Mouse (Mus musculus): ENCODE results near the gene B230118H07Rik.

B230118H07Rik gene

GRCm38 (mm10) chr2:101649114-101649671, at the start of gene B230118H07Rik, which contains the start of gene Rag1:
Gene B230118H07Rik (minus strand): TSS chr2:101649532.
Gene Rag1 (minus strand): TSS chr2:101649501.
- DNase-seq (ENCODE audit: low read depth): no peak

- DNase-seq (ENCODE audit: low read depth): no peak
Observed at GRCm38 (mm10) chr2:101695584-101695983, 46.3 kb upstream of the B230118H07Rik start.

- no peak for DNase-seq (ENCODE audit: low read depth)
Observed at GRCm38 (mm10) chr2:101693577-101694215, 44.4 kb upstream of the B230118H07Rik start.

- DNase-seq (ENCODE audit: low read depth): no peak
Observed at GRCm38 (mm10) chr2:101693043-101693442, 43.7 kb upstream of the B230118H07Rik start.

GRCm38 (mm10) chr2:101690252-101690827, 41.0 kb upstream of the B230118H07Rik start:
- DNase-seq (ENCODE audit: low read depth): no peak

- no peak for DNase-seq (ENCODE audit: low read depth)
Observed at GRCm38 (mm10) chr2:101688011-101688410, 38.7 kb upstream of the B230118H07Rik start.

- DNase-seq (ENCODE audit: low read depth): no peak
Observed at GRCm38 (mm10) chr2:101684421-101684820, 35.1 kb upstream of the B230118H07Rik start.

GRCm38 (mm10) chr2:101679164-101679784, 29.9 kb upstream of the B230118H07Rik start:
- peak; percentile 73 for DNase-seq (ENCODE audit: low read depth)

- peak; percentile 75 for DNase-seq (ENCODE audit: low read depth)
Observed at GRCm38 (mm10) chr2:101678236-101679021, 29.1 kb upstream of the B230118H07Rik start, which contains the start of gene Traf6. Gene Traf6 (plus strand): TSS chr2:101678429.

GRCm38 (mm10) chr2:101673547-101673946, 24.2 kb upstream of the B230118H07Rik start:
- DNase-seq (ENCODE audit: low read depth): no peak

- DNase-seq (ENCODE audit: low read depth): no peak
Observed at GRCm38 (mm10) chr2:101668751-101669150, 19.4 kb upstream of the B230118H07Rik start.

- no peak for DNase-seq (ENCODE audit: low read depth)
Observed at GRCm38 (mm10) chr2:101665703-101666092, 16.4 kb upstream of the B230118H07Rik start.

- DNase-seq (ENCODE audit: low read depth): peak; percentile 46
Observed at GRCm38 (mm10) chr2:101665058-101665702, 15.8 kb upstream of the B230118H07Rik start.

- DNase-seq (ENCODE audit: low read depth): no peak
Observed at GRCm38 (mm10) chr2:101660536-101660935, 11.2 kb upstream of the B230118H07Rik start.

- peak; percentile 63 for DNase-seq (ENCODE audit: low read depth)
Observed at GRCm38 (mm10) chr2:101652921-101653597, 3.7 kb upstream of the B230118H07Rik start.

- DNase-seq (ENCODE audit: low read depth): peak; percentile 7
Observed at GRCm38 (mm10) chr2:101652204-101652920, 3.0 kb upstream of the B230118H07Rik start.

GRCm38 (mm10) chr2:101650446-101650845, 1.1 kb upstream of the B230118H07Rik start:
- no peak for DNase-seq (ENCODE audit: low read depth)

- no peak for DNase-seq (ENCODE audit: low read depth)
Observed at GRCm38 (mm10) chr2:101648361-101648760, 971 bp downstream of the B230118H07Rik start.

- DNase-seq (ENCODE audit: low read depth): no peak
Observed at GRCm38 (mm10) chr2:101645841-101646240, 3.5 kb downstream of the B230118H07Rik start.

- DNase-seq (ENCODE audit: low read depth): no peak
Observed at GRCm38 (mm10) chr2:101639840-101640350, 9.4 kb downstream of the B230118H07Rik start.
